Mouse (Mus musculus) midbrain, embryonic 11.5 days (tissue): ENCODE measurements around the gene Nfib. TPM values are rescaled to one million over a fixed set of nuclear protein-coding genes. Genes with fewer than 3 reads are reported as not detected.
A peak's percentile ranks its signal among the peaks of the same experiment; 100 is the strongest.

Experiments used
- ATAC-seq: fragments of 200-750 bp; cut with Nextera tagmentation; 2 replicates; pipeline ENCODE4 v1.8.0; 2017; ENCODE audit warnings: moderate TSS enrichment, moderate library complexity; ENCODE audit not compliant: low FRiP score
- DNase-seq: peaks from one replicate; pipeline ENCODE4 v3.0.0; 2015; ENCODE audit warnings: low spot score; ENCODE audit errors: missing footprints
- H3K27ac ChIP-seq: fragments of 300-500 bp; sonication (generic); 2 replicates; pipeline ENCODE4 v1.5.1; 2014; ENCODE audit warnings: low read depth, low read length
- H3K27me3 ChIP-seq: fragments of 300-500 bp; sonication (generic); 2 replicates; pipeline ENCODE4 v1.6.1; 2014; ENCODE audit warnings: mild to moderate bottlenecking, low read length, moderate library complexity, mixed read lengths; ENCODE audit not compliant: control insufficient read depth, insufficient read depth
- H3K36me3 ChIP-seq: fragments of 300-500 bp; sonication (generic); 2 replicates; pipeline ENCODE4 v1.6.1; 2014; ENCODE audit warnings: mild to moderate bottlenecking, low read length, moderate library complexity, mixed read lengths; ENCODE audit not compliant: control insufficient read depth, insufficient read depth
- H3K4me1 ChIP-seq: fragments of 300-500 bp; sonication (generic); 2 replicates; pipeline ENCODE4 v1.6.1; 2014; ENCODE audit warnings: low read length; ENCODE audit not compliant: control insufficient read depth, insufficient read depth
- H3K4me2 ChIP-seq: fragments of 300-500 bp; sonication (generic); 2 replicates; pipeline ENCODE4 v1.6.1; 2014; ENCODE audit warnings: mild to moderate bottlenecking, moderate library complexity
- H3K4me3 ChIP-seq: fragments of 300-500 bp; sonication (generic); 2 replicates; pipeline ENCODE4 v1.5.1; 2014; ENCODE audit warnings: low read depth, low read length
- H3K9ac ChIP-seq: fragments of 300-500 bp; sonication (generic); 2 replicates; pipeline ENCODE4 v1.6.1; 2014; ENCODE audit warnings: low read length
- H3K9me3 ChIP-seq: fragments of 300-500 bp; sonication (generic); 2 replicates; pipeline ENCODE4 v1.6.1; 2016; ENCODE audit warnings: low read length; ENCODE audit not compliant: control insufficient read depth
- WGBS: fragments of 180-500 bp; shearing (Covaris S2); extraction: QIAGEN DNeasy Blood & Tissue Kit; methylation state at CpG from one replicate; pipeline ENCODE4 v1.1.7; 2014; 5-methylcytosine and 5-hydroxymethylcytosine counted together
- polyA plus RNA-seq: library from polyadenylated mRNA; unstranded; fragments of >200 nt; fragmentation: Nextera tagmentation; extraction: Ambion mirVana; gene quantifications from 2 replicates; pipeline ENCODE4 v1.2.1, GENCODE M21; 2014

Nfib gene
- polyA plus RNA-seq, 1 experiment from 2014 or later, result 19.9 TPM

DNA sequence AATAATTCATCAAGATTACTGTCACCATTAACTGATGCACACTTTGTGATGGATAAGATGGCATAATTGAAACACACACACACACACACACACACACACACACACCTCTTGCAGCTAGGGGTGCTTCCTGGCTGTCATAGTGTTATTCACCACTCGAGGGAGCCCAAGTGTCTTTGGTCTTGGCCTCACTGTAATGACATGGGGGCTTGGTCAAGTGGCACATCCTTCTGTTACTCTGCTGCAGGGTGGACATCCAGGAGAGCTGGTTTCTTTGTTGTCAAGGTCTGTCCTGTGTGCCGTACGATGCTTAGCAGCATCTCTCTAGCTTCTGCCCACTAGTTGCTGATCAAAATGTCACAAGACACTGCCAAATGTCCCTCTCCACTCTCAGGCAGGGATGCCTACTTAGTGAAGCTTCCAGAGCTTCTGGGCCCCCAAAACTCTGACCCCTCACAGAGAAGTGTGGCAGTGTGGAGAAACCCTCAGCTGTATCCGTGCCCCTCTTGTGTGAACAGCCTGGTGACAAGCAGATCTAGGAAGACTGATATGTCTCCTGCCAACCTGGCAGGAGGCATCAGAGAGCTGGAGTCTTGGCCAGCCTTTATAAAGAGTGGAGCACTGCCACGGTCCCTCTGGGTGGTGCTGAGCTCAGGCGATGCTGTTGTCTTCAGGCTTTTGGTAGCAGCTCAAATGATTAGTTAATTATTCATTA lies 62.4 kb downstream of the Nfib start:
- no peaks in the 10 kb centered on the region for H3K27me3 ChIP-seq
- no peak overlapping the region for H3K4me3 ChIP-seq
- DNase-seq (peak; percentile 93), ATAC-seq (peak; percentile 80)
- WGBS, result 61% methylated on average over 6 of the region's 6 CpGs
- no peaks in the 10 kb centered on the region for H3K9me3 ChIP-seq
- no peaks in the 10 kb centered on the region for H3K4me1 ChIP-seq
- H3K4me2 ChIP-seq, result no peak overlapping the region
- H3K27ac ChIP-seq, result no peak overlapping the region
- no peaks in the 10 kb centered on the region for H3K36me3 ChIP-seq
- no peak overlapping the region for H3K9ac ChIP-seq

DNA sequence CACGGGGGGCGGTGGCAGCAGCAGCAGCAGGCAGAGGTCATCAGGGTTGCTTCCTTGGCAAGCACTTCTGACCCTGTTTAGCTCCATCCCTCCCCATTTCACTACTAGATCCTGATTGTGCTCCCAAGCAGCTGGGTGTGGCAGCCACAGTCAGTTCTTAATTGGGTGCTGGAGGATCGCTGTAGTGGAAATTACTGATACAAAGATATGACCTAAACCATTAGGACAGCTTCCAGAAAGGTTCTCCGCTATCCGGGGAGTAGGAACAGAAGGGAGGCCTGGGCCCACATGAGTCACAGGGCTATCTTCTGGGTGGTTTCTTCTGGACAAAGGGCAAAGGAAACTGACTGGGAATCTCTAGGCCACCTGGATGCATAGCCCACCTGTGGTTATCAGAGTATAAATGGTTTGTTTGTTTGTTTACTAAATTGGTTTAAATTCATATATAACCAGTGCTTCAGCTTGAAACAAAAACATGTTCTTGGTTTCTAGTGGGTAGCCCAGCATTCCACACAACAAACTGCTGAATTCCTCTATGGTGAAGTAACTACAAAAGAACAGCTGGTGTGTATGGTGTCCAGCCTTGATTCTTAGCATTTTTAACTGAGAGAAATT lies 64.4 kb downstream of the Nfib start:
- no peaks in the 10 kb centered on the region for H3K36me3 ChIP-seq
- no peak overlapping the region for H3K4me3 ChIP-seq
- H3K4me2 ChIP-seq, result no peak overlapping the region
- H3K9ac ChIP-seq, result no peak overlapping the region
- H3K4me1 ChIP-seq, result no peaks in the 10 kb centered on the region
- no peaks in the 10 kb centered on the region for H3K9me3 ChIP-seq
- H3K27me3 ChIP-seq, result no peaks in the 10 kb centered on the region
- DNase-seq, result peak; percentile 37
- no peak for ATAC-seq
- WGBS, result 88% methylated on average over 5 of the region's 5 CpGs
- H3K27ac ChIP-seq, result no peak overlapping the region

DNA sequence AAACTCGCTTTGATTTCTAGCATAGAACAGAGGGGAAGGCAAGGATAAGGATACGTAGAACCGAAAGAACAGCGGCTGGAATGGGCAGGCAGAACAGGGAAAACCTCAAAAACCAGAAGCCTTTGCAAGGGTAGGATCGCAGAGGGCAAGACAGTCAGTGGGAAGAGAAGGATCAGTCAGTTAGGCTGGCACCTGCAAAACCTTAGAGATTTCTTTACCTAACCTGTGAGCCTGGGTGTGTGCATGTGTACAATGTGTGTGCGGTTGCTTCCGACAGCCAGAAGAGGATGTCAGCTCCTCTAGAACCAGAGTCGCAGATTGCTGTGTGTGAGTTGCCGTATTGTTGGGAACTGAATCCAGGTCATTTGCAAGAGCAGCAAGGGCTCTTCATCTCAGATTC lies 67.3 kb downstream of the Nfib start:
- H3K4me1 ChIP-seq, result no peaks in the 10 kb centered on the region
- 94% methylated on average over 9 of the region's 9 CpGs for WGBS
- no peak overlapping the region for H3K9ac ChIP-seq
- H3K27ac ChIP-seq, result no peak overlapping the region
- ATAC-seq (no peak), DNase-seq (peak; percentile 66)
- H3K36me3 ChIP-seq, result no peaks in the 10 kb centered on the region
- no peaks in the 10 kb centered on the region for H3K9me3 ChIP-seq
- H3K4me3 ChIP-seq, result no peak overlapping the region
- H3K4me2 ChIP-seq, result no peak overlapping the region
- H3K27me3 ChIP-seq, result no peaks in the 10 kb centered on the region

GRCm38 (mm10) chr4:82637633-82638032 lies 67.9 kb downstream of the Nfib start:
- Histone ChIP-seq H3K4me1 (no peaks in the 10 kb centered on the region), H3K27ac (no peak overlapping the region), H3K27me3 (no peaks in the 10 kb centered on the region), H3K9me3 (no peaks in the 10 kb centered on the region), H3K9ac (no peak overlapping the region), H3K36me3 (no peaks in the 10 kb centered on the region), H3K4me2 (no peak overlapping the region), H3K4me3 (no peak overlapping the region)
- 86% methylated on average over 4 of the region's 4 CpGs for WGBS
- DNase-seq (peak; percentile 73), ATAC-seq (no peak)

DNA sequence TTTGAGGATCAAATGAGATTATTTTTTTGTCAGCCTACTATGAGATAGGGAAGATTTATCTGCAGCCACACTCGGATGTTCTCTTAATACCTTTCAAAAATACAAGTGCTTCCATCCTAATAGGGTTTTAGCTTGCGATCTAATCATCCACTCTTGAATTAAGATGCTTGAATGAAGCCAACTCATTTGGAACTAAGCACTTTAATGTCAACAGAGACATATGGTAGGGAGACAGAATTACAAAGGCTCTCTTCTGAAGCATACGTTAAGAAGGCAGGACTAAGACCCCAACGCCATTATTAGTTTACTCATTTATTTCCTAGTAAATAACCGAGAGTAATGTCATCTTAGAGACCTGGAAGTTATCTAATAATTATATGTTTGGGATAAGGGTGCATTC lies 68.9 kb downstream of the Nfib start:
- 36% methylated on average over 5 of the region's 5 CpGs for WGBS
- Histone ChIP-seq H3K27me3 (no peaks in the 10 kb centered on the region), H3K9me3 (no peaks in the 10 kb centered on the region), H3K27ac (no peak overlapping the region), H3K4me1 (no peaks in the 10 kb centered on the region), H3K4me2 (no peak overlapping the region), H3K9ac (no peak overlapping the region), H3K36me3 (no peaks in the 10 kb centered on the region), H3K4me3 (no peak overlapping the region)
- no peak for ATAC-seq
- peak; percentile 72 for DNase-seq

DNA sequence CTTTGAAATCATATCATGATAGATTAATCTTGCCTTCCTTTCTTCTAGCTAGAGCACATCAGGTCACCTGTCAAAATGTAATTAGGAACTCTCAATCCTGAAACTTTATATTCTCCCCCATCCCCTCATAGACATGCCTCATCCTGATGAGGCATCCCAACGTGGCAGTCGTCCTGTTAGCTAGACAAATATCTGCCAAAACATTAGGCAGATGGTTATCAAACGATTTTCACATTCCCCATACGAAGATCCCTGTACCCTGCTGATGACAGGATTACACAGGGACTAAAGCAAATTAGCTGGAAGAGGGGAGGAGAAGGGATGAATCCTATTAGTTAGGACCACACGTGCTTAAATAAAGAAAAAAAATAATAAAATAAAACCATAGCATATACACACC lies 69.7 kb downstream of the Nfib start:
- Histone ChIP-seq H3K9ac (no peak overlapping the region), H3K27ac (no peak overlapping the region), H3K27me3 (no peaks in the 10 kb centered on the region), H3K4me1 (no peaks in the 10 kb centered on the region), H3K4me3 (no peak overlapping the region), H3K9me3 (no peaks in the 10 kb centered on the region), H3K4me2 (no peak overlapping the region), H3K36me3 (no peaks in the 10 kb centered on the region)
- WGBS, result 67% methylated on average over 5 of the region's 5 CpGs
- ATAC-seq, result no peak
- DNase-seq, result no peak

DNA sequence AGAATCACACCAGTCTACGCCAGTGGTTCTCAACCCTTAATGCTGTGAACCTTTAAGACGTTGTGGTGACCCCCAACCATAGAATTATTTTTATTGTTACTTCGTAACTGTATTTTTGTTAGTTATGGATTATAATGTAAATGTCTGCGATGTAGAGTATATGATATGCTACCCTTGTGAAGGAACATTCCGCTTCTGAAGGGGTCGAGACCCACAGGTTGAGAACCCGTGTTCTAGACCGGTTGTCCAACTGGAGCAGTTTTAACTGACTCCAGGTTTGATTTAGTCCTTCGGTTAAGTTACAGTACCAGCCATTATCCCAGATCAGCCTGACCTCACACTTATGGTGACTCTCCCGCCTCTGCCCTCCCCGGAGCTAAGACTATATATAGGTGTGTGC lies 70.4 kb downstream of the Nfib start:
- Histone ChIP-seq H3K4me1 (no peaks in the 10 kb centered on the region), H3K27ac (no peak overlapping the region), H3K4me2 (no peak overlapping the region), H3K36me3 (no peaks in the 10 kb centered on the region), H3K9me3 (no peaks in the 10 kb centered on the region), H3K9ac (no peak overlapping the region), H3K27me3 (no peaks in the 10 kb centered on the region), H3K4me3 (no peak overlapping the region)
- no peak for ATAC-seq
- 92% methylated on average over 11 of the region's 11 CpGs for WGBS
- DNase-seq, result no peak

DNA sequence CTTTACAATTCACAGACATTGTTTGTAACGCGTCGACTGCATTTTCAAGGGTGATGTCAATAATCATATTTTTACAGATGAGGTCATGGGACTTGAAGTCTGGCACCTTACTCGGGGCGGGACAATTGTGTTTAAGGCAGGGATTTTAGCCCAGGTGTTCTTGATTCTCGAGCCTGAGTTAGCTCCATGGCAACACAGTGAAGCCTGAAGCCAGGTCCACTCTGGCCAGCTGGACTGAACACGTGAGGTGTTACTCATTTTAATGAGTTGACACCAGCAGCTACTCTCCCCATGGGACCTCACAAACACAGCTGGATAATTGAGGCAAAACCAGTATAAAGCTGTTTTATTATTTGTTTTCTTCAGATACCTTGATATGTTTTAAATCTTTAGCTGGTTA lies 71.2 kb downstream of the Nfib start:
- Histone ChIP-seq H3K36me3 (no peaks in the 10 kb centered on the region), H3K4me3 (no peak overlapping the region), H3K27ac (no peak overlapping the region), H3K4me1 (no peaks in the 10 kb centered on the region), H3K27me3 (no peaks in the 10 kb centered on the region), H3K9ac (no peak overlapping the region), H3K4me2 (no peak overlapping the region), H3K9me3 (no peaks in the 10 kb centered on the region)
- 86% methylated on average over 7 of the region's 7 CpGs for WGBS
- DNase-seq, result no peak
- ATAC-seq, result no peak

DNA sequence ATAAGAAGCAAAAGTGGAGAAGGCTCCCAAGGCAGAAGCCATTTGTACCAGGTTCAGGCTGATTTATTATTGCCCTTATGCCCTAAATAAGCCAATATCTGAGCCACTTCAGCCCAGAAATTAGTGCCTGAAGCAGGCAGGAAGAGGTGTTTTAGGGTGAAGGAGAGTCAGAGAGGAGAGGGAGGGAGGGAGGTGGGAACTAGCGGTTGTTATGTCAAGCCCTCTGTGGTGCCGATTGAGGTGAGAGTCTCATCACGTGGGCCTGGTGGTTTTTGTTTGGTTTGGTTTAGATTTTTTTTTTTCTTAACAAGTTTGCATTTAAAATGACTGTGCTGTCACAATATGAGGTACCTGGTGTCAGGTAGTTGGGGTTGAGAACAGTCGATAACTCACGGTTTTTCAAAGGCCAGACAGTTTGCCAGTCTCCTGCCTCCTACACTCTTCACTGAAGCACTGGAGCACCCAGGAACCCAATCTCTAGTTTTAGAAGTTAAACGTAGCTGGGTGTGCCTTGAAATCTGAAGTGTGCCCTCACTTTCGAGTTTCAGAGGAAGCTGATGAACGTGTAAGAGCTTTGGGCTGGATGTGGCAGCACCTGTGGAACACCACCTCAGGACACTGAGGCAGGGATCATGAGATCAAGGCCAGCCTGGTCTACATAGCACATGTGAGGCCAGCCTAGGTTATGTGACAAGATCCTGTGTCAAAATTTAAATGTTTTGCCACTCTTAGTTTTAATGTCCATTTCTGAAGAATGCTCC lies 81.1 kb downstream of the Nfib start:
- H3K27me3 ChIP-seq, result no peaks in the 10 kb centered on the region
- H3K9me3 ChIP-seq, result no peaks in the 10 kb centered on the region
- no peak overlapping the region for H3K4me3 ChIP-seq
- ATAC-seq (no peak), DNase-seq (peak; percentile 61)
- 84% methylated on average over 8 of the region's 8 CpGs for WGBS
- no peak overlapping the region for H3K27ac ChIP-seq
- no peaks in the 10 kb centered on the region for H3K36me3 ChIP-seq
- H3K4me1 ChIP-seq, result no peaks in the 10 kb centered on the region
- H3K9ac ChIP-seq, result no peak overlapping the region
- H3K4me2 ChIP-seq, result no peak overlapping the region
